Mouse (Mus musculus) liver, embryonic 12.5 days (tissue): ENCODE measurements around the gene Manba. TPM values are rescaled to one million over a fixed set of nuclear protein-coding genes. Genes with fewer than 3 reads are reported as not detected.

Source experiments
- ATAC-seq: fragments of 200-750 bp; cut with Nextera tagmentation; 2 replicates; pipeline ENCODE4 v1.8.0; 2017; ENCODE audit warnings: moderate number of reproducible peaks, mild to moderate bottlenecking, moderate library complexity
- H3K27ac ChIP-seq: fragments of 300-500 bp; sonication (generic); 2 replicates; pipeline ENCODE4 v1.5.1; 2016; ENCODE audit warnings: mild to moderate bottlenecking
- H3K27me3 ChIP-seq: fragments of 300-500 bp; sonication (generic); replicated peaks from 2 replicates; pipeline ENCODE4 v1.6.1; 2016; ENCODE audit warnings: mild to moderate bottlenecking, moderate library complexity
- H3K36me3 ChIP-seq: fragments of 300-500 bp; sonication (generic); 2 replicates; pipeline ENCODE4 v1.6.1; 2016; ENCODE audit warnings: mild to moderate bottlenecking, moderate library complexity
- H3K4me1 ChIP-seq: fragments of 300-500 bp; sonication (generic); 2 replicates; pipeline ENCODE4 v1.6.1; 2016
- H3K4me2 ChIP-seq: fragments of 300-500 bp; sonication (generic); 2 replicates; pipeline ENCODE4 v1.6.1; 2016; ENCODE audit warnings: mild to moderate bottlenecking, moderate library complexity
- H3K4me3 ChIP-seq: fragments of 300-500 bp; sonication (generic); 2 replicates; pipeline ENCODE4 v1.5.1; 2016; ENCODE audit warnings: mild to moderate bottlenecking, moderate library complexity
- H3K9ac ChIP-seq: fragments of 300-500 bp; sonication (generic); 2 replicates; pipeline ENCODE4 v1.6.1; 2016; ENCODE audit warnings: mild to moderate bottlenecking, moderate library complexity
- H3K9me3 ChIP-seq: fragments of 300-500 bp; sonication (generic); replicated peaks from 2 replicates; pipeline ENCODE4 v1.6.1; 2016; ENCODE audit warnings: mild to moderate bottlenecking, moderate library complexity
- WGBS: fragments of 180-500 bp; shearing (Covaris S2); methylation state at CpG from one replicate; pipeline ENCODE4 v1.1.7; 2016; ENCODE audit not compliant: insufficient replicate concordance; 5-methylcytosine and 5-hydroxymethylcytosine counted together
- polyA plus RNA-seq: library from polyadenylated mRNA; unstranded; fragments of >200 nt; fragmentation: Nextera tagmentation; extraction: Ambion mirVana; gene quantifications from 2 replicates; pipeline ENCODE4 v1.2.1, GENCODE M21; 2016

Gene Manba
- polyA plus RNA-seq, 1 experiment from 2014 or later, result 7.3 TPM

DNA sequence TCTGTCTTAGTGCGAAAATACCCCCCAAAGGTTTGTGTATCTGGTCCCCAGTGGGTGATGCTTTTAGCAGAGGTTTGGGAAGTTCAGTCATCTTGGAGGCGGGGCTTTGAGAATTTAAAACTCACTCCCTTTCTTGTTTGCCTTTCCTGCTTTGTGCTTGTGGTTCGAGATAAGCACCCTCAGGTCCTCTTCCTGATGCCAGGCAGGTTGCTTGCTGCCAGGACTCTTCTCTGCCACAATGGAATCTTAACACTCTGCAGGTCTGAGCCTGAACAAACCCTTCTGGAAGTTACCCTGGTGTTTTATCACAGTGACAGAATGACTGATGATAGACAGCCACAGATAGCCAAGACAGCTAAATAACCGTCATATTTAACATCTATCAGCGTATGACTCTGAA, 83.2 kb downstream of the Manba start:
- Histone ChIP-seq H3K4me3 (no peak overlapping the region), H3K9me3 (no peaks in the 10 kb centered on the region), H3K9ac (no peak overlapping the region), H3K27me3 (no peaks in the 10 kb centered on the region), H3K27ac (no peak overlapping the region), H3K36me3 (peaks cover 6% of the 10 kb centered on the region), H3K4me1 (peaks cover 7% of the 10 kb centered on the region; the same call in 1 of the 2 replicates), H3K4me2 (no peak overlapping the region)
- WGBS, result 35% methylated on average over 5 of the region's 5 CpGs
- no peak for ATAC-seq

- no peak for ATAC-seq
- no peaks in the 10 kb centered on the region for H3K9me3 ChIP-seq
- no peak overlapping the region for H3K27ac ChIP-seq
- no peaks in the 10 kb centered on the region for H3K27me3 ChIP-seq
- H3K4me2 ChIP-seq, result 0 out of 2 replicates have a peak overlapping the region, but pooled peaks have one; percentile 17
- no peak overlapping the region for H3K4me3 ChIP-seq
- no peak overlapping the region for H3K9ac ChIP-seq
- H3K4me1 ChIP-seq, result peaks cover 7% of the 10 kb centered on the region; the same call in 1 of the 2 replicates
- 70% methylated on average over 13 of the region's 13 CpGs for WGBS
- H3K36me3 ChIP-seq, result peaks cover 6% of the 10 kb centered on the region
Observed at GRCm38 (mm10) chr3:135571540-135571939, 86.1 kb downstream of the Manba start.

DNA sequence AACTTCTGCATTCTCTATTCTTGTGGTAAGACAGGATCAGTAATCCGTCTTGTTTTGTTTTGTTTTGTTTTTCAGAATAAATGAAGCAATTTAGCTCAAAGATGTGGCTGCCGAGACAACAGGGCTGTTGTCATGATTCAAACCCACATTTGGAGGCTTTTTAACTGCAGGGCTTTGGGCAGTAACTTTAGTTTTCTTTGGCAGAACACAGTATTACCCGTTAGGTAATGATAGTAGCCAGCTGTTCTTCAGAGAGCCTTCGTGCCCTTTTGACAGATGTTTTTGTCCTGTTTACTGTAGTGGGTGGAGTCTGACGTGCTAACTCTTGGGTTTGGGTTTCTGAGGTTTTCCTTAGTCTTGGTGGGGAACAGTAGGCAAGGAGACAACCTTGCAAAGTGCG, 87.6 kb downstream of the Manba start:
- Histone ChIP-seq H3K9ac (no peak overlapping the region), H3K4me2 (no peak overlapping the region), H3K4me1 (peaks cover 7% of the 10 kb centered on the region; the same call in 1 of the 2 replicates), H3K27ac (no peak overlapping the region), H3K27me3 (no peaks in the 10 kb centered on the region), H3K36me3 (peaks cover 6% of the 10 kb centered on the region), H3K4me3 (no peak overlapping the region), H3K9me3 (no peaks in the 10 kb centered on the region)
- no peak for ATAC-seq
- WGBS, result 46% methylated on average over 6 of the region's 6 CpGs

GRCm38 (mm10) chr3:135575126-135575525, 89.7 kb downstream of the Manba start:
- Histone ChIP-seq H3K27me3 (no peaks in the 10 kb centered on the region), H3K9me3 (no peaks in the 10 kb centered on the region), H3K9ac (no peak overlapping the region), H3K4me3 (no peak overlapping the region), H3K4me2 (no peak overlapping the region), H3K27ac (no peak overlapping the region), H3K4me1 (no peaks in the 10 kb centered on the region), H3K36me3 (peaks cover 6% of the 10 kb centered on the region)
- ATAC-seq, result no peak
- 67% methylated on average over 3 of the region's 3 CpGs for WGBS

GRCm38 (mm10) chr3:135578588-135579140, 93.3 kb downstream of the Manba start:
- H3K9me3 ChIP-seq, result no peaks in the 10 kb centered on the region
- peaks cover 11% of the 10 kb centered on the region; the same call in 1 of the 2 replicates for H3K4me1 ChIP-seq
- WGBS, result 38% methylated on average over 5 of the region's 5 CpGs
- H3K4me2 ChIP-seq, result no peak overlapping the region
- H3K4me3 ChIP-seq, result no peak overlapping the region
- no peaks in the 10 kb centered on the region for H3K27me3 ChIP-seq
- H3K36me3 ChIP-seq, result no peaks in the 10 kb centered on the region
- no peak for ATAC-seq
- no peak overlapping the region for H3K27ac ChIP-seq
- no peak overlapping the region for H3K9ac ChIP-seq

DNA sequence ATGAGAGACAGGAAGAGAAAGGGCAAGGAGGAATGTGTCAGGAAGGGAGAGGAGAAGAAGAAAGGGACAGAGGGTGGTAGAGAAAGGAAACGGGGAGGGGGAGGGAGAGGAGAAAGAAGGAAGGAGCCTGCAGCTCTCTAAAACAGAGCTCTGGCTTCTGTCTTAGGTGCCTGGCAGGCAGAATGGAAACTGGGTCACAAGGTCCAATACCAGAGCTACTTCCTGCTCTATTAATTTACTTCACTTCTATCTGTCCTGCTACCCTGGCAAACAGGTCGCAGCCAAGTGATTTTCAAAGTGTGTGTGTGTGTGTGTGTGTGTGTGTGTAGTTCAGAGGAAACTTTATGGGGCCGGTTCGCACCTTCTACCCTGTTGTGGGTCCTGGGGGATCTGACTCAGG, 93.8 kb downstream of the Manba start:
- Histone ChIP-seq H3K4me2 (no peak overlapping the region), H3K9me3 (no peaks in the 10 kb centered on the region), H3K4me1 (peaks cover 11% of the 10 kb centered on the region; the same call in 1 of the 2 replicates), H3K27ac (no peak overlapping the region), H3K36me3 (peaks cover 4% of the 10 kb centered on the region), H3K4me3 (no peak overlapping the region), H3K27me3 (no peaks in the 10 kb centered on the region), H3K9ac (no peak overlapping the region)
- 55% methylated on average over 4 of the region's 4 CpGs for WGBS
- ATAC-seq, result no peak

DNA sequence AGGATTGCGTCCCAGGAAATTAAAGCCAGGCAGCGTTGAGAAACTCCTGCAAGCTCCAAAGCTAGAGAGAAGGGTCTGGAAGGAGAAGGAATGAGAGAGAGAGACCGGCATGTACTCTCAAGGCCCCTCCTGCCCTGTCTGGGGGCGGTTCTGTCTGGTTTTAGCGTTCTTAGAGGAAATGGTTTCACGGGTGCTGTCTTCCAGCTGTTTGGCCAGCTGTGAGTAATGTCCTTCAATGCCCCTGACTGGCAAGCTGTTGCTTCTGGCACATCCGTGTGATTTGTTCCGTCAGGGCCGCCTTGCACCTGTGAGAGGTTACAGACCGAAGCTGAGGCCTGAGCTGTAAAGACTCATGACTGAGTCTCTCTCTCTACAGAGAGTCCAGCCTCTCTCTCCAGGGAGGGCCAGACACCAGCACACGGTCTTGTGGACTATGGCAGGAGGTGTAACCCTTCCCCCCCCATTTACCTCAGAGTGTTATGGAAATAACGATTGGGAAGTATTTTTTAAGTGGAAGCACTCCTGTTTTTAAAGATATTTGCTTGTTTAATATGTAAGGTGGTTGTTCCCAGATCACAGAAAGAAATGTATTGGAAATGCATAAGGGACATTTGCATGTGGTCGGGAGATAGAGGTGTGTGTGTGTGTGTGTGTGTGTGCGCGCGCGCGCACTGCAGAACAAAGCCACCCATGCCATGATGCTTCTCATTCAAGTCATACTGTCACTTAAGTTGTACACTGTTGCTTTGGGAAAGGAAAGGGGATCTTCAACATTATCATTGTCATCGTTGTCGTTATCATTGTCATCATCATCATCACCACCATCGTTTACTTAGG, 95.2 kb downstream of the Manba start:
- Histone ChIP-seq H3K4me2 (no peak overlapping the region), H3K27me3 (no peaks in the 10 kb centered on the region), H3K4me3 (no peak overlapping the region), H3K9me3 (no peaks in the 10 kb centered on the region), H3K4me1 (peaks cover 20% of the 10 kb centered on the region), H3K9ac (no peak overlapping the region), H3K27ac (no peak overlapping the region), H3K36me3 (peaks cover 14% of the 10 kb centered on the region)
- ATAC-seq, result no peak
- WGBS, result 71% methylated on average over 21 of the region's 21 CpGs

DNA sequence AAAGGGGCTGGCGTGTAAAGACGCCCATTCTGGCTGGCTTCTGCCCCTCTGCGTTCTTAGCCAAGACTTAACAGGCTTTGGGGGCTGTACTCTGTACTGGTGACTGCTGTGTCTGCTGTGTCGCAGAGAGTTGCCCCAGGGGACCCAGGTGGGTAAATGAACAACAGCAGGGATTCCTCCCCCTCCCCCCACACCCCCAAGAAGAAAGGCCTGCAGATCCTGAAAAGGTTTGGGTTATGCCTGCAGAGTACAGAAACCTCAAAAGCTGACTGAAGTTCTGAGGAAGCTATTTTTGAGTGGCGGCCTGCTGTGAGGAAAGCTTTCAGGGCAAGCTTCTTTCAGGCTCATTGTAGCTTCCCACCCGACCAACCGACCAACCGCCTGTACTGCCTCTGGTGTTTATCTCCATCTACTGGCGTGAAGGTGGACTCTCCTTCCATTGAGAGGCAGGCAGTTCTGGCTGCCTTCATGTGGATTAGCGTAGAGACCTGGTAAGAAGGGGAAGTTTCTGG, 96.3 kb downstream of the Manba start:
- no peak overlapping the region for H3K4me3 ChIP-seq
- no peaks in the 10 kb centered on the region for H3K27me3 ChIP-seq
- no peak overlapping the region for H3K9ac ChIP-seq
- 30% methylated on average over 10 of the region's 10 CpGs for WGBS
- H3K4me1 ChIP-seq, result peaks cover 28% of the 10 kb centered on the region
- peaks cover 18% of the 10 kb centered on the region for H3K36me3 ChIP-seq
- H3K9me3 ChIP-seq, result no peaks in the 10 kb centered on the region
- H3K4me2 ChIP-seq, result no peak overlapping the region
- H3K27ac ChIP-seq, result no peak overlapping the region
- no peak for ATAC-seq

- no peak overlapping the region for H3K9ac ChIP-seq
- no peak overlapping the region for H3K4me3 ChIP-seq
- H3K4me2 ChIP-seq, result no peak overlapping the region
- H3K9me3 ChIP-seq, result no peaks in the 10 kb centered on the region
- H3K36me3 ChIP-seq, result peaks cover 24% of the 10 kb centered on the region
- no peak overlapping the region for H3K27ac ChIP-seq
- 76% methylated on average over 7 of the region's 7 CpGs for WGBS
- ATAC-seq, result no peak
- peaks cover 33% of the 10 kb centered on the region for H3K4me1 ChIP-seq
- H3K27me3 ChIP-seq, result no peaks in the 10 kb centered on the region
Observed at GRCm38 (mm10) chr3:135582246-135582645, 96.8 kb downstream of the Manba start.

DNA sequence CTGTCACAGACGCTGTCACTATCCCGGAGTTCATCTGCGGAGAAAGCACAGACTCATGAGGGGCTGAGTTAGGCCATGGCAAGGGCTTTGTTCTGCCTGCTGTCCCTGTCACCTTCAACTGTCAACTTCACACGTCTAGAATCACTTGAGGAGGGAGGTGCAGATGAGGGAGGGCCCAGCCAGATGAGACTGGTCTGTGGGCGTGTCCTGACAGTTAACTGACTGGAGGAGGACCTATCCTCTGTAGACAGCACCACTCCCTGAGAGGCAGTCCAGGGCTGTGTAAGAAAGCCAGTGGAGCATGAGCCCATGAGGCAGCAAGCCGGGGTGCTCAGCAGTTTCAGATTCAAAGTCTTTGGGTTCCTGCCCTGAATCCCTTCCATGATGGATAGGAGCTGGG, 100.1 kb downstream of the Manba start:
- peaks cover 55% of the 10 kb centered on the region for H3K36me3 ChIP-seq
- no peaks in the 10 kb centered on the region for H3K27me3 ChIP-seq
- ATAC-seq, result peak; percentile 98
- WGBS, result 52% methylated on average over 6 of the region's 6 CpGs
- H3K9ac ChIP-seq, result no peak overlapping the region
- no peaks in the 10 kb centered on the region for H3K9me3 ChIP-seq
- no peak overlapping the region for H3K4me3 ChIP-seq
- H3K4me2 ChIP-seq, result peak overlapping the region; percentile 43
- H3K4me1 ChIP-seq, result peaks cover 37% of the 10 kb centered on the region
- peak overlapping the region; percentile 75 for H3K27ac ChIP-seq

DNA sequence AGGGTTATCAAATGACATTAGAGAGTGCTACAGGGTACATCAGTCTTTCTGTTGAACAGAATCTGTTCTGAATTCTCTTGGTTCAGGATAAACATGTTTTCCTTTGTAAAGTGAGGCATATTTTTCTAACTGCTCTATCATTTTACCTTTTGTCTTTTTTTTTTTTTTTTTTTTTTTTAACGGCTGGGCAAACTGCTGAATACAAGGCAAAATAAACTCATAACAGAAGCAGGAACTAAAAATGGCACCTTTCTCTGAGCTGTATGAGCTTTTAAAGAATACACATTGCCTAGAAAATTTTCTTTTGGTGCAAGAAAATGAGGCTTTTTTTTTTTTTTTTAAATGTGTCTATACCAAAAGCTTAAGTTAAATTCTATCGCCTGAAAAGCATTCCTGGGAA, 100.6 kb downstream of the Manba start:
- Histone ChIP-seq H3K9ac (no peak overlapping the region), H3K27me3 (no peaks in the 10 kb centered on the region), H3K27ac (peak overlapping the region; percentile 75), H3K4me3 (no peak overlapping the region), H3K4me2 (peak overlapping the region; percentile 43), H3K4me1 (peaks cover 39% of the 10 kb centered on the region), H3K9me3 (no peaks in the 10 kb centered on the region), H3K36me3 (peaks cover 60% of the 10 kb centered on the region)
- ATAC-seq, result no peak
- 73% methylated on average over 2 of the region's 2 CpGs for WGBS

GRCm38 (mm10) chr3:135586471-135586880, 101.1 kb downstream of the Manba start:
- H3K27me3 ChIP-seq, result no peaks in the 10 kb centered on the region
- peaks cover 37% of the 10 kb centered on the region for H3K4me1 ChIP-seq
- peak; percentile 63 for ATAC-seq
- H3K9ac ChIP-seq, result no peak overlapping the region
- H3K4me3 ChIP-seq, result no peak overlapping the region
- peaks cover 63% of the 10 kb centered on the region for H3K36me3 ChIP-seq
- peak overlapping the region; percentile 70; the same call in 1 of the 2 replicates for H3K27ac ChIP-seq
- peak overlapping the region; percentile 40; the same call in 1 of the 2 replicates for H3K4me2 ChIP-seq
- no peaks in the 10 kb centered on the region for H3K9me3 ChIP-seq
- 58% methylated on average over 4 of the region's 4 CpGs for WGBS
